Mouse (Mus musculus) retina, adult 2 months (tissue): ENCODE measurements at regions not wholly inside any gene's neighbourhood (a gene's known extent, or its start where the extent isn't known, plus 50 kb on each side); places are given as distances from the start of the nearest gene placed in this dataset.

ENCODE experiments used
- DNase-seq: peaks from one replicate; pipeline ENCODE4 v3.0.0-alpha.2; 2012; ENCODE audit warnings: low read depth, low spot score

GRCm38 (mm10) chr9:79414989-79415388, 303.6 kb downstream of the Col12a1 start:
- no peak for DNase-seq

GRCm38 (mm10) chr9:79430417-79430816, 288.2 kb downstream of the Col12a1 start:
- no peak for DNase-seq

GRCm38 (mm10) chr9:79437636-79438035, 281.0 kb downstream of the Col12a1 start:
- no peak for DNase-seq

GRCm38 (mm10) chr9:79439233-79439960, 279.2 kb downstream of the Col12a1 start:
- DNase-seq = no peak

GRCm38 (mm10) chr9:79455226-79455625, 263.4 kb downstream of the Col12a1 start:
- no peak for DNase-seq

- DNase-seq = no peak
Measured at GRCm38 (mm10) chr9:79479118-79479517, 239.5 kb downstream of the Col12a1 start.

GRCm38 (mm10) chr9:79500253-79500652, 218.4 kb downstream of the Col12a1 start:
- no peak for DNase-seq

GRCm38 (mm10) chr9:79502034-79502433, 216.6 kb downstream of the Col12a1 start:
- DNase-seq = no peak

- DNase-seq = no peak
Measured at GRCm38 (mm10) chr9:79516384-79516783, 202.2 kb downstream of the Col12a1 start.

GRCm38 (mm10) chr9:79517461-79517860, 201.2 kb downstream of the Col12a1 start:
- no peak for DNase-seq

- no peak for DNase-seq
Measured at GRCm38 (mm10) chr9:79518640-79519039, 200.0 kb downstream of the Col12a1 start.

- DNase-seq = no peak
Measured at GRCm38 (mm10) chr9:79520498-79520897, 198.1 kb downstream of the Col12a1 start.

GRCm38 (mm10) chr9:79523054-79523453, 195.6 kb downstream of the Col12a1 start:
- no peak for DNase-seq

GRCm38 (mm10) chr9:79525000-79525399, 193.6 kb downstream of the Col12a1 start:
- no peak for DNase-seq

GRCm38 (mm10) chr9:79526390-79526789, 192.2 kb downstream of the Col12a1 start:
- DNase-seq = no peak

- no peak for DNase-seq
Measured at GRCm38 (mm10) chr9:79527331-79527730, 191.3 kb downstream of the Col12a1 start.
